Mouse (Mus musculus): ENCODE data around the gene Ccdc189.
A peak's percentile ranks its signal among the peaks of the same experiment; 100 is the strongest.

Gene Ccdc189

DNA sequence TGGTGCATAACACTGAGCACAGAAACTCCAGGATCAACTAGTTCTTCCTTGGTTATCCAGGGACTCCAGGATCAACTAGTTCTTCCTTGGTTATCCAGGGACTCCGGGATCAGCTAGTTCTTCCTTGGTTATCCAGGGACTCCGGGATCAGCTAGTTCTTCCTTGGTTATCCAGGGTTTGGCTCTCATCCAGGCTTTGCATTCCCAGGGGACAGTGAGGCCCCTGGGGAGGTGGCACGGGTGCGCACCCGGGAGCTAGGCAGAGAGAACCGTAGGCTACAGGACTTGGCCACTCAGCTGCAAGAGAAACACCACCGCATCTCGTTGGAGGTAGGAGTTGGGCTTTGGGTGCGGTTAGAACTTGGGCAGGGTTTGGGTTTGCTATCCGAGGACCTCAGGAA is 2.7 kb upstream of the Ccdc189 start:
- no peak for DNase-seq

DNA sequence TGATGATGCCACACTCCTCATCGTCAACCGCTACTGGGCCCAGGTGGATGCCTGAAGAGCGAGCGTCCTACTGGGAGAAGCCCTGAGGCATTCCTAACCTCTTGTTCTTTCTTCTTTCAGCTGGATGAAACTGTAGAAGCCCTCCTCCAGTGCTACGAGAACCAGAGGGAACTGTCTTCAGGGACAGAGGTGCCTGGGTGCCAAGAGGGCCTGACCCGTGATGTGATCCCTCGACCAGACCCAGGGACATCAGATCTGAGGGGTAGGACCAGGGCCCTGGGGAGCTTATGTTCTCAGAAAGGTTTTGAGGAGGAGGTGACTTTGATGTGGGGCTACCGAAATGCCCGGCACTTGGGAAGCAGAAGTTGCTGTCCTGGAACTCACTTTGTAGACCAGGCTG is 1.2 kb upstream of the Ccdc189 start:
- no peak for DNase-seq

GRCm38 (mm10) chr7:127588901-127589300 is 506 bp upstream of the Ccdc189 start:
- DNase-seq, result no peak

- no peak for DNase-seq
Measured at GRCm38 (mm10) chr7:127587196-127587595, 1.2 kb downstream of the Ccdc189 start.

GRCm38 (mm10) chr7:127586149-127586548 is 2.2 kb downstream of the Ccdc189 start:
- no peak for DNase-seq

DNA sequence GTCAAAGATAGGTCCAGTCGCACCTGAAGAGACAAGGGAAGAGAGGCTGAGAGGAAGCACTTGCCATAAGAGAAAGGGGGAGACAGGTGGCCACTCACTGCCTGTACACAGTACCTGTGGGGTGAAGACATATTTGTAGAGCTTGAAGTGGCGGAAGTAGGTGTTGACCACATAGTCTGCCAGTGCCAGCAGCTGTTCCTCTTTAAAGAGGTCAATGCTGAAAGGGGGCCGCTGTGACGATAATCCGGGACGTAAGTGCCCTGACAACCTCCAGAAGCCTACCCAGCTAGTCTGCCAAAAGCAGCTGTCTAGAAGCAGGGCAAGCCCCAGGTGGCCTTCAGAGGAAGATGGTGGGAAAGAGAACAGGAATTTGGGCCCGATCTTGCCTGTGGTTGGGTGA is 3.4 kb downstream of the Ccdc189 start:
- DNase-seq, result no peak

GRCm38 (mm10) chr7:127583260-127583659 is 5.1 kb downstream of the Ccdc189 start:
- no peak for DNase-seq

GRCm38 (mm10) chr7:127574115-127574514 is 14.3 kb downstream of the Ccdc189 start:
- no peak for DNase-seq

DNA sequence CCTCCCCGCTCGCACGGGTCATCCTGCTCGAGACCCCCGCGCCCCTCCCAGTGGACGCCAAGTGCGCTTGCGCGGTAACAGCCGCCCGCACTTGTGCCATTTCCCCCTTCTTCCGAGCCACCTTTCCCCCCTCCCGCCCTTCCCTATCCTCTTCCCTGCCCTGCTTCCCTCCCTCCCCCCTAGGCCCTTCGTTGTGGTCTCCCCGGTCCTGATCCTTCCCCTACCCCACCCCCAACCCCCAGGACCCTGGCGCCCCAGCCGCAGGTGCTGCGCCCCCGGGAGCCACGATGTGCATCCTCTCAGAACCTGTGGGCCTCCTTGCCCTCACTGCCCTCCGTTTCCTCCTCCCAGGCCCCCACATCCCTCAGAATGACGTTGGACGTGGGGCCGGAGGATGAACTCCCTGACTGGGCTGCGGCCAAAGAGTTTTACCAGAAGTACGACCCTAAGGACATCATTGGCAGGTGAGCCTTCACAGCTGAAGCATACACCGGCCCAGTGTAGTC is 14.8 kb downstream of the Ccdc189 start:
- DNase-seq, result no peak

DNA sequence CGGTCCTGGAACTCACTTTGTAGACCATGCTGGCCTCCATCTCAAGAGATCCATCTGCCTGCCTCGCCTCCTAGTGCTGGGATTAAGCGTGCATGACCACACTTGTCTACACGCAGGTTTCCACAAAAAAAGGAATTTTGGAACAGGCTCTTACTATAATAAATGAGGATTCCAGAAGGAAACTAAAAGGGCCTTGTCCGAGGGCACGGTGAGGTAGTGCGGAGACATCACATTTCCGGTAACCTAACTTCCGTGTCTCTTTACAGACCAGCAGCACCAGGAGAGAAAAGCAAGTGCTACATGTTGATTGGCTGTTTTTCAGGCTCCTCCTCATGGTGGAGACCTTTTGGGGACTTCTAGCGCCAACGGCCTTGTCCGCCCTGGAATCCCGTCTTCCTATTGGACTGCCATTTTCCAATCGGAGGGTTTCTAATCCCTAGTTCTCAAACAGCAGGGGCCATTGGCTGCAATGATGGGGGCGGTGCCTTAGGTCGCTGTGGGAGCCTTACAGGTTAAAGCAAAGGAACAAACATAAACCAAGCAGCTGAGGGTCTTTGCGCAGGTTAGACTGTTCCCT is 15.4 kb downstream of the Ccdc189 start, which contains the start of gene Phkg2:
TSS of gene Phkg2 (plus strand) at position 446 of the 577 bp plus-strand sequence.
- DNase-seq, result peak; percentile 74 to 80

- DNase-seq, result no peak
Measured at GRCm38 (mm10) chr7:127564381-127565150, 23.8 kb downstream of the Ccdc189 start.

DNA sequence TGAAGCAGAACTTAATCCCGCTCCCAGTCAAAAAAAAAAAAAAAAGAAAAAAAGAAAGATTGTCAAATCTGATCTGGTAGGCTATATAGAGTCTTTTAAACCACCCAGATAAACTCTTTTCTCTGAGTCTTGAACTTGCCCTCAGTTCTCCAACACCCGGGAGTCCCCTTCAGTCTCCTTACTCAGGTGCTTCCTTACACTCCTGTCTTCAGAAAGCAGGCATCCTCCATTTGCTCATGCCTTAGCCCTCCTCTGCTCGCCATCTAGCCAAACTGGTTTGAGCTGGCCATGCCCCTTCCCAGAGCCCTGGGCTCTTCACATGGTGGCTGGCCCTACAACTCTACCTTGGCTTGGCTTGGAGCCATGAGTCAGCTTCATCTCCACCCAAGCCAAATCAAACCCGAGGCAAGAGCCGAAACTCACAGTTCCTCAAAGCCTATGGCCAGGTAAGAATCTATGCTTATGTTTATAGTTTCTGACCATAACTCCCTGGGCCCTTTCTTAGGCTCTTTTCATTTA is 27.0 kb downstream of the Ccdc189 start, which contains the start of gene Tmem265:
TSS of gene Tmem265 (plus strand) at position 51 of the 519 bp plus-strand sequence.
- DNase-seq, result no peak

GRCm38 (mm10) chr7:127560580-127560979 is 27.8 kb downstream of the Ccdc189 start:
- no peak for DNase-seq

GRCm38 (mm10) chr7:127551558-127551957 is 36.8 kb downstream of the Ccdc189 start:
- no peak for DNase-seq

DNA sequence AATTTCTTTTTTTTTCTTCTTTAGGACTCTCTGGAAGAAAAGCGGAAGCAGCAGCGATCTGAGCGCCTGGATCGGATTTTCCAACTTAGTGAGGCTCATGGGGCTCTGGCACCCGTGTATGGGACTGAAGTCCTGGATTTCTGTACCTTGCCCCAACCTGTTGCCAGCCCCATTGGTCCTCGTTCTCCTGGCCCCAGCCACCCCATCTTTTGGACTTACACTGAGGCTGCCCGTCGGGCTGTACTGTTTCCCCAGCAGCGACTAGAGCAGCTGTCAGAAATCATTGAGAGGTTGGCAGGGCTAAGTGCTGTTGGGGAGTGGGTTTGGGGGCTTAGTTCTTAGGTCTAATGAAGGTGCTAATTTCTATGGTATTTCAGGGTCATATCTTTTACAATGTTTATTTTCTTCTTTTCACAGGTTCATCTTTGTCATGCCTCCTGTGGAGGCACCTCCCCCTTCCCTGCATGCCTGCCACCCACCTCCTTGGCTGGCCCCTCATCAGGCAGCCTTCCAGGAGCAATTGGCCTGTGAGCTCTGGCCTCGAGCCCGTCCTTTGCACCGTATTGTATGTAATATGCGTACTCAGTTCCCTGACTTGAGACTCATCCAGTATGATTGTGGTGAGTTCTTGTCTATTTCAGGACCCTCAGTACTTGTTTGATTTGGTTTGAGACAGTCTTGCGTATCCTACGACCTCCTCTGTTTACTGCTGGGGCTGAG is 39.1 kb downstream of the Ccdc189 start:
- DNase-seq, result no peak

DNA sequence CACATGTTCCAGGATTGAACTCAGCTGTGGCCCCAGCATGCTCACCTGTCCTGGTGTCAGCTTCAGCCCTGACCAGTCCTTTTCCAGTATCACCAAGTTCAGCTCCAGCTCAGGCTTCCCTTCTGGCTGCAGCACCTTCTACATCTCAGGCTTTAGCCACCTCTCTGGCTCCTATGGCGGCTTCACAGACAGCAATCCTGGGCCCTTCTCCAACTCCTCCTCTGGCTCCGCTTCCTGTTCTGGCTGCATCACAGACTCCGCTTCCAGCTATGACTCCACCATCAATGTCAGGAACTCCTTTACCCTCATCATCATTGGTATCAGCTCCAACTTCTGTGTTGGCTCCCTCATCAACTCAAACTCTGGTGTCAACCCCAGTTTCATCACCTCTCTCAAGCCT is 46.7 kb downstream of the Ccdc189 start:
- DNase-seq, result no peak

All from spleen, adult 18-20 months (tissue).